Mouse (Mus musculus): Measurements from ENCODE around the gene Sdf2. TPM values are rescaled to one million over a fixed set of nuclear protein-coding genes. Genes with fewer than 3 reads are reported as not detected.

Gene Sdf2
- polyA plus RNA-seq, 1 experiment from 2014 or later = 84.1 TPM

DNA sequence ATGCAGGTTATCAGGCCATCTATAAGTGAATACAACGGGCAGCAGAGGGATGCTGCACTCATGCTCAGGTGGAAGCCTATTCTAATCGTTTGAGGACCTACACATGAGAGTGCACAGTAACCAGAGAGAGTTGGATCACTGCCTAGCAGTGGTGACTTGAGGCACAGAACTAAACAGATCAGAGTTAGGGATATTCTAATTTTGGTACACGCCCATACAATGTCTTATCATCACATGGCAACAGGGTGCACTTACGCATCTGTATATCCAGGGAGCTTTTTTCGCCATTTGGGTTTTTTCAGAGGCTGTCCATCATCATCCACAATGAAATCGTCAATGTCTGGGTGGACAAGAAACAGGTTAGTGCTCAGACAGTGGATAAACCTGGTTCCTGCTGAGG, 14.0 kb upstream of the Sdf2 start:
- Histone ChIP-seq H3K4me2 (no peak overlapping the region), H3K4me1 (no peaks in the 10 kb centered on the region), H3K9me3 (no peaks in the 10 kb centered on the region), H3K9ac (no peak overlapping the region), H3K4me3 (no peak overlapping the region), H3K27me3 (no peaks in the 10 kb centered on the region), H3K27ac (no peak overlapping the region), H3K36me3 (peaks cover 91% of the 10 kb centered on the region)
- WGBS = 92% methylated on average over 6 of the region's 6 CpGs
- no peak for ATAC-seq (ENCODE audit: borderline replicate concordance, extremely low read depth, low FRiP score, low TSS enrichment)

DNA sequence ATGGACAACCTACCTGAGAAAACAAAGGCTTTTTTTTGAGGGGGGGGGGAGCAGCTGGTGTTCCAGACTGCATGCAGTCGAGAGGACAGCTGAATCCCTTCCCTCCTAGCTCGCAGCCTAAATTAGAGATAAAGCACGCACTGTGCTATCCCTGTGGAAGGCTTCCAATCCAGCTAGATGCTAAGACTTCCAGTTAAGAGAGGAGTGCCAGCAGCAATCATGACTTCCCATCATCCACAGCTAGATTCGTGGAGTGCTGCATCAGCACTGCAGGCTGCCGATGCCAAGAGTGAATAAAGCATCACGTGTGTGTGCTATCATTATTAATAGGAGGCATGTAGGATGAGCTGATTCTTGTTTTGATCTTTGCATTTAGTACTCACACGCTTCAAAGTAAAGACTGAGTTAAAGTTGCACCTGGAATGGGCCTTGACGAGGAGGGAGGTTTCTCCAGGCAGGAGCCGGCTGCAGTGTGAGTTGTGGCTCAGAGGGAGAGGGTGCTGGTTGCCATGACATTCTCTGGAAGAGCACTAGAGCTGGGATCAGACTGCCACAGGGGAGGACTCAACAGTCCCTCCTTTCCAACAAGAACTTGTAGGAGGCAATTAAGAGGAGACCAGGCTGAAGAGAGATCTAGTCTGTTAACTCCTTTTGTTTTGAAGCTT, 5.2 kb upstream of the Sdf2 start:
- Histone ChIP-seq H3K36me3 (peaks cover 32% of the 10 kb centered on the region), H3K27ac (no peak overlapping the region), H3K4me1 (peaks cover 11% of the 10 kb centered on the region), H3K9me3 (no peaks in the 10 kb centered on the region), H3K27me3 (no peaks in the 10 kb centered on the region), H3K4me2 (no peak overlapping the region), H3K9ac (no peak overlapping the region), H3K4me3 (no peak overlapping the region)
- WGBS = 81% methylated on average over 9 of the region's 9 CpGs
- ATAC-seq (ENCODE audit: borderline replicate concordance, extremely low read depth, low FRiP score, low TSS enrichment) = no peak

DNA sequence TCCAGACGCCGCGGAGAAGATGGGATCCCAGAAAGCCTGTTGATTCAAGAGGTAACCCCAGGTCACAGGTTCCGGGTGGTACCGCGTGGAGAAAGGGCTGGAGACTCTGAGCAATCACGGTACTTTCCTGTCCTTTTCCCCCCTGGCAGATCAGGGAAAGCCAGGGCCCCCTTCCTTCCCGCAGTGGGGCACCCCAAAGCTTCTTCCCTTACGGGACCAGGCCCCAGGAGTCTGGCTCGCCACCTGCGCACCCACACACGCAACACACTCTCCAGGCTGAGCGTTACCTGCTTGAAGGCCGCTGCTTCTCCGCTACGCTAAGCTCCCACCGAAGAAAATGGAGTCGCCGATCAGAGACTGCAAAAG, 302 bp upstream of the Sdf2 start:
- 0 out of 2 replicates have a peak, but pooled peaks have one; percentile 12 for ATAC-seq (ENCODE audit: borderline replicate concordance, extremely low read depth, low FRiP score, low TSS enrichment)
- under 1% methylated on average over 19 of the region's 19 CpGs for WGBS
- peak overlapping the region; percentile 90 for H3K9ac ChIP-seq
- peak overlapping the region; percentile 90 for H3K4me3 ChIP-seq
- H3K27ac ChIP-seq = peak overlapping the region; percentile 97
- no peaks in the 10 kb centered on the region for H3K9me3 ChIP-seq
- no peaks in the 10 kb centered on the region for H3K27me3 ChIP-seq
- peak overlapping the region; percentile 69 for H3K4me2 ChIP-seq
- peaks cover 33% of the 10 kb centered on the region for H3K4me1 ChIP-seq
- peaks cover 7% of the 10 kb centered on the region; the same call in 1 of the 2 replicates for H3K36me3 ChIP-seq

DNA sequence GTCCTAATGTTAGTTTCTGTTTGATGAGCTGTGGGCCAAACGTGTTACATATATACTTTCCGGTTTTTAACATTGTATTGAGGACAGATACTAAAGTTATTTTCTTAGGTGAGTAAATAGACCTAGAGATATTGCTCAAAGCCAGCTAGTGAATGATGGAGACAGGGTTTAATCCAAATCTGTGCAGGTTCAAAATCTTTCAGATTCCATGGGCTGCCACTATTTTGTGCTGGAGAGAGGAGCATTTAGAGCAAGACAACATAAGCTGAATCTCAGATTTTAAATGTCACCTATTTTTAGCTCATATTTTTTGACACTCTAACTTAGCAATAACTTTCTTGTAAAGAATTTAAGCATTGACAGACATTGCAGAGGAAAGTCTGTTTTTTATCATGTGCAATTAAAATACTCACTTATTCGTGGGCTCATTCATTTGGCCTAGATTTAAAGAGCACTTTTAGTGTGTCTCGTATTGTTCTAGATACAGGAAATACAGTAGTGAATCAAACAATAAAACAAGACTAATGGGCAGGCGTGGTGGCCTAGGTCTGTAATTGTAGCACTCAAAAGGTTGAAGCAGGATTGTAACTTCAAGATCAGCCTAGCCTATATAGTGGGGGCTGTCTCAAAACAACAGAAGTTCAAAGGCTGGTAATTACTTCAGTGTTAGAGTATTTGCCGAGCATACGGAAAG, 919 bp downstream of the Sdf2 start:
- H3K9me3 ChIP-seq = no peaks in the 10 kb centered on the region
- 19% methylated on average over 7 of the region's 7 CpGs for WGBS

DNA sequence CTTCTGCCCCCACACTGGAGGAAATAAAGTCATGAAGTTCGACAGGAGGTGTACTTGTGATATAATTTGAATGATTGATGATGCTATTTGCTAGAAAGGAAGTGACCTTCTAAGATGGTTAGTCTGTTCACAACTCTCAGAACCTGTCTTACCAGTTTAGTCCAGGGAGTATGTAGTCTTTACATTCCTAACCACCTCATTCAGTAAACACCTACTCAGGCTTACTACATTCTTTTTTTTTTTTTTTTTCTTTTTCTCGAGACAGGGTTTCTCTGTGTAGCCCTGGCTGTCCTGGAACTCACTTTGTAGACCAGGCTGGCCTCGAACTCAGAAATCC, 1.4 kb downstream of the Sdf2 start:
- Histone ChIP-seq H3K4me3 (peak overlapping the region; percentile 90), H3K9ac (peak overlapping the region; percentile 90; the same call in 1 of the 2 replicates)
- WGBS = 36% methylated on average over 3 of the region's 3 CpGs

More for the DNA sequence above, 919 bp downstream of the Sdf2 start:
- Histone ChIP-seq H3K27ac (peak overlapping the region; percentile 97), H3K4me2 (peak overlapping the region; percentile 69), H3K36me3 (peaks cover 8% of the 10 kb centered on the region), H3K4me1 (peaks cover 33% of the 10 kb centered on the region), H3K27me3 (no peaks in the 10 kb centered on the region), H3K9ac (peak overlapping the region; percentile 90), H3K4me3 (peak overlapping the region; percentile 90)
- ATAC-seq (ENCODE audit: borderline replicate concordance, extremely low read depth, low FRiP score, low TSS enrichment) = no peak

DNA sequence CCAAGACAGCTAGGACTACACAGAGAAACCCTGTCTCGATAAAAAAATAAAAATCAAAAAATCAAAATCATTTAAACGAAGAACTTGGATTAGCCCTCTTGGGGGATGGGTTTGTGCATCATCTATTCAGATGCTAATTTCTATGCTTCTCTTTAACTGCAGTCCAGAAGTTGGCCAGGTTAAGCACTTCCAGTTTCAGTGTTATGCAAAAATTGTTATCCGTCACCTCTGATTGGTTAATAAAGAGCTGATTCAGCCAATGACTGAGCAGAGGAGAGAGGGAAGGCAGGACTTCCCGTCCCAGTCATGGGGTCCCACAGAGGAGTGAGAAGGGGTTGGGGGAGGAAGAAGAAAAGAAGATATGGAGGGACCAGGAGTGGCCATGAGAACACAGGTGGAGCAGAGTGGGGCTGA, 2.2 kb downstream of the Sdf2 start:
- Histone ChIP-seq H3K4me3 (no peak overlapping the region), H3K27me3 (no peaks in the 10 kb centered on the region), H3K9me3 (no peaks in the 10 kb centered on the region), H3K4me1 (peaks cover 33% of the 10 kb centered on the region), H3K4me2 (0 out of 2 replicates have a peak overlapping the region, but pooled peaks have one; percentile 28), H3K36me3 (peaks cover 19% of the 10 kb centered on the region), H3K9ac (no peak overlapping the region), H3K27ac (peak overlapping the region; percentile 55; the same call in 1 of the 2 replicates)
- WGBS = 63% methylated on average over 4 of the region's 4 CpGs
- ATAC-seq (ENCODE audit: borderline replicate concordance, extremely low read depth, low FRiP score, low TSS enrichment) = no peak

More for the DNA sequence above, 1.4 kb downstream of the Sdf2 start:
- Histone ChIP-seq H3K36me3 (peaks cover 13% of the 10 kb centered on the region), H3K4me1 (peaks cover 33% of the 10 kb centered on the region), H3K27me3 (no peaks in the 10 kb centered on the region), H3K27ac (peak overlapping the region; percentile 97), H3K9me3 (no peaks in the 10 kb centered on the region), H3K4me2 (peak overlapping the region; percentile 69)
- ATAC-seq (ENCODE audit: borderline replicate concordance, extremely low read depth, low FRiP score, low TSS enrichment) = no peak

DNA sequence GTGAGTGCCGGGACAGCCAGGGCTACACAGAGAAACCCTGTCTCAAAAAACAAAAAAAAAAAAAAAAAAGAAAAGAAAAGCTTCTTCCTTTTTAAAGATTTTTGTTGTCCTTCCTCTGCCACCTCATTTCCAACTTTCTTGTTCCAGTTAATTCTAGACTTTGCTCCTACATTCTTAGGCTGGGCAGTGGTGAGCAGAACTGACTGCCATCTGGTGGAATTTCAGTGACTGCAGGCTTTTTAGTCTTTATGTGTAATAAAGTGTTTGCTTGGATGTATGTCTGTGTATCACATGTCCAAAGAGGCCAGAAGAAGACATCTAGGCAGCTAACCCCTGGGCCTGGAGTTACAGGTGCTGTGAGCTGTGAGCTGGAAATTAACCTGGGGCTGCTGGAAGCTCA, 11.1 kb downstream of the Sdf2 start:
- Histone ChIP-seq H3K4me3 (no peak overlapping the region), H3K27ac (no peak overlapping the region), H3K36me3 (peaks cover 31% of the 10 kb centered on the region), H3K9ac (no peak overlapping the region), H3K4me1 (no peaks in the 10 kb centered on the region), H3K9me3 (no peaks in the 10 kb centered on the region), H3K4me2 (no peak overlapping the region), H3K27me3 (peaks cover 12% of the 10 kb centered on the region; the same call in 1 of the 2 replicates)
- 80% methylated on average over 1 of the region's 1 CpGs for WGBS
- no peak for ATAC-seq (ENCODE audit: borderline replicate concordance, extremely low read depth, low FRiP score, low TSS enrichment)

DNA sequence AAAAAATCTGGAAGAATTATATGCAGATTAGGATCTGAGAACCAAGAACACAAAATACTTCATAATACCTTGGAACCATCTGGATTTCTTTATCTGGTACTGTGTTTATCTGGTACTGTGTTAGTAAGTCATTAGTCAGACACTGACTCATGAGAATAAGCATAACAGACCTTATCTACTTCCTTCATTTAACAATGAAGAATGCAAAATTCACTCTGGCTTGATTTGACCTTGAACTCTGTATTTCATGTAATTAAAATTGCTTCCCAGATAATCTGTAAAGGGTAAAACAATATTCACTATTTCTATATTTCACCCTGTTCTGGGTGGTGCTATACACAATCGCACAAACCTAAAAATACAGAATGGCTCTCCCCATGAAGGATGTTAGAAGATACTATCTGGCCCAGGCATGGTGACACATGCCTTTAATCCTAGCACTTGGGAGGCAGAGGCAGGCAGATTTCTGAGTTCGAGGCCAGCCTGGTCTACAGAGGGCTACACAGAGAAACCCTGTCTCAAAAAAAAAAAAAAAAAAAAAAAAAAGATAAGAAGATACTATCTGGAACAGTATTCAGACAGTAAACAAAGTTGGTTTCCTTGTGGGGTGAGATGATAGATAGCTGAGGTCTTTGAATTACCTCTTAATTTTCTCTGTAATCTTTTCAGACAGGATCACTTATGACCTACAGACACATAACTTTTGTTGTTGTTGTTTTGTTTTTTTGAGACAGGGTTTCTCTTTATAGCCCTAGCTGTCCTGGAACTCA, 15.1 kb downstream of the Sdf2 start:
- WGBS = 88% methylated on average over 2 of the region's 2 CpGs
- Histone ChIP-seq H3K4me3 (peak overlapping the region; percentile 99), H3K27me3 (peaks cover 12% of the 10 kb centered on the region; the same call in 1 of the 2 replicates), H3K4me2 (peak overlapping the region; percentile 77), H3K27ac (no peak overlapping the region), H3K36me3 (peaks cover 26% of the 10 kb centered on the region), H3K9ac (no peak overlapping the region), H3K9me3 (no peaks in the 10 kb centered on the region), H3K4me1 (peaks cover 8% of the 10 kb centered on the region; the same call in 1 of the 2 replicates)
- no peak for ATAC-seq (ENCODE audit: borderline replicate concordance, extremely low read depth, low FRiP score, low TSS enrichment)

DNA sequence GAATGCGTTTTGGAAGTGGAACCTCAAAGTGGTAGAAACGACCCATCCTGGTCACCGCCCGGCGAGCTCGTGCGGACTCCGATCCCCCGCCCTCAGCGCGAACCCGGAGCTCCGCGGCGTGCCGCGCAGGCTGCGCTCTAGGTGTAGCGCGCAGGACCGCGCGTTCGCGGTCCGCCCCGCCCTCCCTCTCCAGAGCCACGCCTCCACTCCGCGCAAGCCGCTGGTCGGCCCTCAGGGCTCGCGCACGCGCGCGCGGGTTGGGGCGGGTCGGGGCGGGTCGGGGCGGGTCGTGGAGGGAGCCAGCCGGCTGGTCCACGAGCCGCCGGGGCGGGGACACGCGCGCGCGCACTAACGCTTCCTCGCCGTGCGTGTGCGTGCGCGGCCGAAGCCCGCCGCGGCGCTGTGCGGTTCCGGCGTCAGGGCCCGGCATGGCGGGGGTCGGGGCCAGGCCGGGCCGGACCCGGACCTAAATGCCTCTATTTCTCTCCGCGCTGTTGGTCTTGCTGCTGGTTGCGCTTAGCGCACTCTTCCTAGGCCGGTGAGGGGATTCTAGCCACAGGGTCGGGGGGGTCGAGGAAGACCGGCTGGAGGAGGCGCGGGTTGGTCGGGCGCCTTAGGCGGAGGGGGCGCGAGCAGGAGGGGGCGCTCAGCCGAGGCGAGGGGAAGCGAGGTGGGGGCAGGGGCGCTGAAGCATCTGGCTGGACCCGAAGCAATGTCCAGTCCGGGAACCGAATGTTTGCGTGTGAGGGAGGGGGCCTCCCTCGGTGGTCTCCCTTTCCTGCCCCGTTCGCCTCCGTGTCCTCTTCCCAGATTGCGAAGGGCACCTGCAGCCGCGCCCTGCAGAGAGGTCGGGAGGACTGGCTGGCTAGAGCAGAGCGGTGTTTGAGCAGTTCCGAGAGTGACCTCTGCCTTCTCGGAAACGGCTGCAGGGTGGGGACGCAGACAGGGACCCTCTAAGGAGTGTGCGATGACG, 16.1 kb downstream of the Sdf2 start, which contains the start of gene 2610507B11Rik:
2610507B11Rik (plus strand) TSS at position 373 of the 973 bp plus-strand sequence.
- Histone ChIP-seq H3K9me3 (no peaks in the 10 kb centered on the region), H3K9ac (peak within 1 kb of the TSS; percentile 80), H3K4me1 (peaks cover 8% of the 10 kb centered on the region; the same call in 1 of the 2 replicates), H3K27ac (peak within 1 kb of the TSS; percentile 89), H3K36me3 (peaks cover 31% of the 10 kb centered on the region), H3K4me3 (peak within 1 kb of the TSS; percentile 99), H3K4me2 (peak within 1 kb of the TSS; percentile 77), H3K27me3 (peaks cover 12% of the 10 kb centered on the region; the same call in 1 of the 2 replicates)
- ATAC-seq (ENCODE audit: borderline replicate concordance, extremely low read depth, low FRiP score, low TSS enrichment) = peak; percentile 97
- under 1% methylated on average over 113 of the region's 115 CpGs for WGBS

DNA sequence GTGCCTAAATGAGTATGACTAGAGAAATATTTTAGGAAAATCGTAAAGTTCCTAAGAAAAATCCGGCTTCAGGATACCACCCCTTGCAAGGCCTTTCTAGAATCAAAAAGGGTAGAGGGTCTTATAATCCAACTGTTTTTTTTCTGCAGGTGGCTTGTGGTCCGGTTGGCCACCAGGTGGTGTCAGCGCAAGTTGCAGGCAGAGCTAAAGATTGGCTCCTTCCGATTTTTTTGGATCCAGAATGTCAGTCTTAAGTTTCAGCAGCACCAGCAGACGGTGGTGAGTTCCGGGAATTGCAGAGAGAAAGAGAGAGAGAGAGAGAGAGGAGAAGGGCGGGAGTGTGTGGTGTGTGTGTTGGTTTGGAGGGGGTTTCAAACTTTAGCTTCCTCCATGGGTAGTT, 17.0 kb downstream of the Sdf2 start:
- Histone ChIP-seq H3K36me3 (peaks cover 40% of the 10 kb centered on the region), H3K27ac (peak overlapping the region; percentile 24; the same call in 1 of the 2 replicates), H3K4me1 (peaks cover 8% of the 10 kb centered on the region; the same call in 1 of the 2 replicates), H3K4me2 (peak overlapping the region; percentile 77), H3K4me3 (peak overlapping the region; percentile 99), H3K9me3 (no peaks in the 10 kb centered on the region), H3K9ac (peak overlapping the region; percentile 80; the same call in 1 of the 2 replicates), H3K27me3 (peaks cover 12% of the 10 kb centered on the region; the same call in 1 of the 2 replicates)
- WGBS = 2% methylated on average over 8 of the region's 8 CpGs
- no peak for ATAC-seq (ENCODE audit: borderline replicate concordance, extremely low read depth, low FRiP score, low TSS enrichment)
